In the genomic region with DNA sequence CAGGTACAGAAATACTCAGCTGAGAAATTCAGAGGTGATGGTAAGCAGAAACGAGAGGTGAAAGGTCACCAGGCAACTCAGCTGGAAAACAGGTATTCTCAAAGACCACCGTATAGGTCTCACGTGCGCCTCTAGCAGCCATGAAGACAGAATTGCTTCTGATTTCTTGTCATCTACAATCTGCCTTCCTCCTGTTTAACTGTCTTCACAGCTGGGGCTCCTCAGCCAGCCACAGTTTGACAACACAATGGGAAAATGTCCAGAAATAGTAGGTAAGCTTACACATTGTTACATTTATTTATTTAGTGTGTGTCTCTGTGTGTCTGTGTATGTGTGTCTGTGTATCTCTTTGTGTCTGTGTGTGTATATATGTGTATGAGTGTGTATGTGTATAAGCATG, we compare ENCODE assay signal across 25 mouse cellular contexts. TPM values are rescaled to one million over a fixed set of nuclear protein-coding genes. Genes with fewer than 3 reads are reported as not detected.
A peak's percentile ranks its signal among the peaks of the same experiment; 100 is the strongest.
DNase-seq lines count a peak whose midpoint lies in the region; ATAC-seq and TF ChIP-seq lines count a peak whose summit lies in the region.
"Had no signal": no experiment of that assay in that cellular context is flagged by ENCODE, and none has a peak within 500 bp of the region (broad histone marks: within the 10 kb centered on the region; RNA-seq: fewer than 3 reads in every experiment).

No protein-coding gene starts in this region.

- H3K27me3 ChIP-seq in heart, embryonic 11.5 days (ENCODE audit: control insufficient read depth, insufficient read depth, low read length) = no peaks in the 10 kb centered on the region
- no peaks in the 10 kb centered on the region for H3K27me3 ChIP-seq in heart, embryonic 16.5 days (ENCODE audit: control insufficient read depth, insufficient read depth, low read length)
- no peaks in the 10 kb centered on the region for H3K27me3 ChIP-seq in lung, embryonic 14.5 days (ENCODE audit: insufficient read depth, low read length)
- H3K27me3 ChIP-seq: hindbrain, embryonic 15.5 days; stomach, embryonic 15.5 days had no signal

- TF ChIP-seq CTCF in lung, embryonic 14.5 days (IDR thresholded peaks at IDR 0.05; ENCODE audit: low read depth) = no peak
- TF ChIP-seq CTCF in embryonic fibroblast, embryonic 13.5 days (IDR thresholded peaks at IDR 0.05; ENCODE audit: borderline replicate concordance, insufficient read depth, low read length) = no peak

- peak overlapping the region; percentile 49 for H3K4me2 ChIP-seq in heart, embryonic 11.5 days
- H3K4me2 ChIP-seq in heart, embryonic 16.5 days (ENCODE audit: low read depth, low read length) = peak overlapping the region; percentile 57
- no peak overlapping the region; the same call in 1 of the 2 replicates for H3K4me2 ChIP-seq in lung, embryonic 14.5 days
- H3K4me2 ChIP-seq: hindbrain, embryonic 15.5 days; midbrain, embryonic 11.5 days; stomach, embryonic 15.5 days had no signal

- H3K27ac ChIP-seq in heart, embryonic 11.5 days (ENCODE audit: low read depth, low read length) = peak overlapping the region; percentile 92
- H3K27ac ChIP-seq in heart, embryonic 16.5 days (ENCODE audit: low read length) = peak overlapping the region; percentile 97
- H3K27ac ChIP-seq in lung, embryonic 14.5 days (ENCODE audit: low read depth) = no peak overlapping the region
- peak overlapping the region; percentile 74 for H3K27ac ChIP-seq in embryonic fibroblast, embryonic 13.5 days (ENCODE audit: insufficient read depth, low read length)
- H3K27ac ChIP-seq: hindbrain, embryonic 10.5 days; hindbrain, embryonic 15.5 days; liver, embryonic 14.5 days; stomach, embryonic 15.5 days had no signal

- intact Hi-C loops in heart, postnatal 10 days (cut with DNase I) = loop anchor here (2.0 to 5.0 kb wide), 2 partner anchors 15 to 155 kb away; a partner anchor contains a TSS
- intact Hi-C loops in heart, postnatal 36 days (cut with DNase I) = loop anchor here (2.0 to 5.0 kb wide), 2 partner anchors 15 to 270 kb away; no protein-coding TSS in a partner anchor

- ATAC-seq in heart, embryonic 11.5 days (replicated peaks; ENCODE audit: insufficient number of reproducible peaks, low FRiP score, low TSS enrichment) = no peak
- 0 out of 2 replicates have a peak, but pooled peaks have one; percentile 6 for ATAC-seq in heart, embryonic 16.5 days (replicated peaks; ENCODE audit: extremely low read depth, insufficient read depth, low FRiP score)
- peak; percentile 52; the same call in 1 of the 2 replicates for ATAC-seq in lung, embryonic 14.5 days (ENCODE audit: insufficient read depth)
- ATAC-seq: CD4-positive, CD25-positive, alpha-beta regulatory T cell, adult 4 months; forebrain, embryonic 14.5 days; inflammation-experienced regulatory T-cells, adult 6 months; midbrain, embryonic 16.5 days had no signal

- no peak for TF ChIP-seq POLR2A in embryonic fibroblast, embryonic 13.5 days (IDR thresholded peaks at IDR 0.05; ENCODE audit: low read depth, low read length)

- no peaks in the 10 kb centered on the region for H3K9me3 ChIP-seq in heart, embryonic 11.5 days (replicated peaks; ENCODE audit: control insufficient read depth, low read length)
- no peaks in the 10 kb centered on the region for H3K9me3 ChIP-seq in heart, embryonic 16.5 days (replicated peaks; ENCODE audit: control insufficient read depth, low read length)
- no peaks in the 10 kb centered on the region for H3K9me3 ChIP-seq in lung, embryonic 14.5 days (ENCODE audit: low read depth, low read length)
- H3K9me3 ChIP-seq: hindbrain, embryonic 10.5 days; hindbrain, embryonic 15.5 days; stomach, embryonic 15.5 days had no signal

- H3K4me1 ChIP-seq in heart, embryonic 11.5 days (ENCODE audit: control insufficient read depth, insufficient read depth, low read length) = 0 out of 2 replicates have a peak, but pooled peaks cover 6% of the 10 kb centered on the region
- peaks cover 11% of the 10 kb centered on the region for H3K4me1 ChIP-seq in heart, embryonic 16.5 days (ENCODE audit: control insufficient read depth, insufficient read depth, low read length)
- no peaks in the 10 kb centered on the region; the same call in 1 of the 2 replicates for H3K4me1 ChIP-seq in lung, embryonic 14.5 days (ENCODE audit: insufficient read depth)
- peaks cover 9% of the 10 kb centered on the region for H3K4me1 ChIP-seq in embryonic fibroblast, embryonic 13.5 days (ENCODE audit: control insufficient read depth, insufficient read depth, low read length)
- H3K4me1 ChIP-seq: hindbrain, embryonic 15.5 days; stomach, embryonic 15.5 days had no signal

- H3K36me3 ChIP-seq in heart, embryonic 11.5 days (ENCODE audit: control insufficient read depth, insufficient read depth, low read length) = no peaks in the 10 kb centered on the region
- no peaks in the 10 kb centered on the region for H3K36me3 ChIP-seq in heart, embryonic 16.5 days (ENCODE audit: control insufficient read depth, insufficient read depth)
- no peaks in the 10 kb centered on the region for H3K36me3 ChIP-seq in lung, embryonic 14.5 days (ENCODE audit: insufficient read depth)
- H3K36me3 ChIP-seq: hindbrain, embryonic 10.5 days; hindbrain, embryonic 15.5 days; stomach, embryonic 15.5 days had no signal

- 72% methylated on average over 4 of the region's 4 CpGs for WGBS in heart, embryonic 11.5 days (ENCODE audit: insufficient replicate concordance)
- 56% methylated on average over 4 of the region's 4 CpGs for WGBS in heart, embryonic 16.5 days
- WGBS in lung, embryonic 14.5 days = 76% methylated on average over 4 of the region's 4 CpGs

- DNase-seq in heart, postnatal 10 days = no peak
- DNase-seq in heart, postnatal 36 days = no peak
- peak; percentile 52 for DNase-seq in lung, embryonic 14.5 days
- no peak for DNase-seq in lung, postnatal 4 days
- DNase-seq: adrenal gland, postnatal 14 days; cerebellum, adult 11 months; cerebellum, adult 9-10 months; cerebellum, postnatal 36 days; gastrocnemius, postnatal 36 days; liver; right cerebral cortex, postnatal 25 days; thymus, adult 18-20 months; thymus, postnatal 36 days had no signal

- H3K4me3 ChIP-seq in heart, embryonic 11.5 days (ENCODE audit: low read depth, low read length) = peak overlapping the region; percentile 22; the same call in 1 of the 2 replicates
- peak overlapping the region; percentile 38 for H3K4me3 ChIP-seq in heart, embryonic 16.5 days (ENCODE audit: low read length)
- H3K4me3 ChIP-seq in lung, embryonic 14.5 days (ENCODE audit: low read depth, low read length) = no peak overlapping the region
- no peak overlapping the region for H3K4me3 ChIP-seq in embryonic fibroblast, embryonic 13.5 days (ENCODE audit: insufficient read depth, low read length)
- H3K4me3 ChIP-seq: hindbrain, embryonic 10.5 days; hindbrain, embryonic 15.5 days; stomach, embryonic 15.5 days had no signal

- H3K9ac ChIP-seq in heart, embryonic 11.5 days (ENCODE audit: low read depth, low read length) = peak overlapping the region; percentile 39; the same call in 1 of the 2 replicates
- H3K9ac ChIP-seq in heart, embryonic 16.5 days (ENCODE audit: low read length) = peak overlapping the region; percentile 62
- H3K9ac ChIP-seq in lung, embryonic 14.5 days = no peak overlapping the region
- H3K9ac ChIP-seq: hindbrain, embryonic 15.5 days; liver, embryonic 14.5 days; stomach, embryonic 15.5 days had no signal

RNA-seq across cellular contexts. Expression of a gene that starts 12.6 kb away (rescaled TPM):
- 0.57 and 1.2 TPM in 2 replicates for polyA plus RNA-seq in heart, embryonic 11.5 days (2014; fragmentation: Nextera tagmentation; extraction: Ambion mirVana)
- total RNA-seq in heart, postnatal 10 days (2021) = 10 to 100 TPM; 10.0 to 10.1 TPM
- 4.6 and 4.7 TPM in 2 replicates for polyA plus RNA-seq in heart, embryonic 16.5 days (2015; fragmentation: Nextera tagmentation; extraction: Ambion mirVana)
- total RNA-seq in heart, postnatal 36 days (2021) = 10 to 100 TPM; 10.3 to 10.4 TPM
- 0.50 and 0.74 TPM in 2 replicates for polyA plus RNA-seq in lung, embryonic 14.5 days (2014; fragmentation: Nextera tagmentation; extraction: Ambion mirVana)
- 137 and 168 TPM in 2 replicates for polyA plus RNA-seq in embryonic fibroblast, embryonic 13.5 days (2011; ENCODE audit: insufficient read length, low read depth, missing spikeins)
- polyA plus RNA-seq: CD4-positive, CD25-positive, alpha-beta regulatory T cell, adult 4 months had no signal

Comparison
In these comparisons a context has a peak if more than half of its experiments do, and no peak if none do; other contexts are left out.
1. H3K4me3 ChIP-seq: peak in heart, embryonic 11.5 days (single experiment) and heart, embryonic 16.5 days (single experiment); none in lung, embryonic 14.5 days (single experiment) and embryonic fibroblast, embryonic 13.5 days (single experiment).
2. RNA of a gene that starts 12.6 kb away (polyA plus RNA-seq): 137 to 168 TPM in embryonic fibroblast, embryonic 13.5 days; 4.6 to 4.7 TPM in heart, embryonic 16.5 days, 0.57 to 1.2 TPM in heart, embryonic 11.5 days and 0.50 to 0.74 TPM in lung, embryonic 14.5 days; every median in the first group is over 10 times any median in the second.